Mouse (Mus musculus): Measurements from ENCODE around the gene Itpk1.
"Not testable (repeated sequence)": the region's sequence is repeated elsewhere in the genome, so short reads cannot be mapped to it uniquely, and the experiment has no call there.

Itpk1 gene

DNA sequence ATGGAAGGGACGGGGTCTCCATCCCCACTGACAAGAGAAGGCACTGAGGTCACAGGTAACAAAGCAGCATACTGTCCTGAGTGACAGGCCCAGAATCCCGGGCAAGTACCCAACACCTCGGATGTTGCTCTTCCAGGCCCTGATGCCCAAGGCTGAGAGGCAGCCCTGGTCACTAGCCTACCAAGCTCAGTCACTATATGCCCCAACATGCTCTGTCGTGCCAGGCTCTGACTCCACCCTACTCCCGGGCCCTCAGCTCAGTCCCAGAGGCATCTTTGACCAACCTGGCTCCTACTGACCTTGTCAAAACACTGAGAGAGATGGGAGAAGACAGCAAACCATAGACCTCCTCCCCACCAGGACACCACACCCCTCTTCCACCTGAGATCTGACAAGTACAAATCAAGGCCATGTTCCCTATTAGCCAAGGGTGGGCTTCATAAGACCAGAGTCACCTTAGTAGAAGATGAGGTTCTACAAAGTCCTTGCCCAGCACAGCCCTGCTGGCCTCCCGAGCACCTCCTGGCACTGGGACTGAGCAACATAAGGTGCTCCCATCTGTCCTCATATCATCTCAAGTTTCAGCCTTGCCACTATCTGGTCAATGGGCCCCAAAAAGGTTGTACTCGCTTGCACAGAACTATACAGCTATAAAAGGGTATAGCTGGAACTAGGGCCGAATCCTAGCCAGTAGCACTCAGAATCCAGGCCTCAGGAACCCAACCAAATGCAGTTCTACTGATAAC, 43.7 kb downstream of the Itpk1 start:
- DNase-seq (ENCODE audit: low spot score) = no peak

DNA sequence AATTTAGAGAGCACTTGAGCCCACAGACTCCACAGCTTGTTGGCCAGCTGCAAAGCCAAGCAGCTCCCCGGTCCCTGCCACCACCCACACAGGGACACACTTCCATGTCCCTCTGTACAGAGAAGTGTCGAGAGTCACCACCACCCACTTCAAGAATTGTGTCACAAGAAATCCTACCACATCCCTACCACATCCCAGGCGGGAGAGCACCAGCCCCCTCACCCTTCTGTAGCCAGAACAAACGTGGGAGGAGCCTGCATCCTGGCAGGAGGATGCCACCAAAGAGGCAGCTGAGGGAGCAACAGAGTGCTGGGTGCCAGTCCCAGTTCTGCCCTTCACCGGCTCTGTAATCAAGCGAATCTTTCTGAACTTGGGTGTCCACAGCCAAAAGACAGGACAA, 51.7 kb downstream of the Itpk1 start:
- DNase-seq (ENCODE audit: low spot score) = no peak

DNA sequence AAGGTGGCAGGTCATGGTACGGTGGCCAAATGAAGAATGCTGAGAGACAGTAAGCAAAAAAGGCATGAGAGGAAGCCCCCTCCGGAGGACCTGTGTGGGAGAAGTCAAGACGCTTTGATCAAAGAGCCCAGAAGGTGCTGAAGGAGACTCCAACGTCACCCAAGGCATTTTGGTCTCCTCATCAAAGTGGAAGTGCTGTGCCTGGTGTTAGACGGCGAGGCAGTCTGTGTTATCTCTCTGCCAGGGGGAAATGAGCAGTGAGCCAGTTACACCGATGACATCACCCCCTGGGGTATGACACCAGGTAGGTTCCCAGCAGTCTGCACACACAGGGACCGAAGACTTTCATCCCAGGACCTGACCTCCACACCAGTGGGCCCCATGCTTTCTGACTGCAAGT, 52.3 kb downstream of the Itpk1 start:
- no peak for DNase-seq (ENCODE audit: low spot score)

DNA sequence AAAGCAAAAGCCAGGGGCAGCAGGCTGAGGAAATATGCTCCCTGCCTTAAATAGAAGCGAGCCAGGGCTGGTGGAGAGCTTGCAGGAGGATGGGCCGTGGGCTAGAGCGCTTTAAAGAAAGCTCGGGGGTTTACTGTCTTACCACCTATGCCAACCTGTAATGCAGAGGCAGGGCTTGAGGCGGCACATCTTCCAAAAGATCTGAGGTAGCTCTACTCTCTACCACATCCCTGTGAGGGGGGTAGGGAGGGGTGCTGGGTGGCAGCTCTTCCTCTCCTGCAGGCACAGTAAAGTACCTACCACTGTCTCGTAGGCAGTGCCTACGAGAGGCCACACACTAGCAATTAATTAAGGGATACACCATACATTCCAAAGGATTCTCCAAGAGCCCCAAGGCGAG, 52.9 kb downstream of the Itpk1 start:
- no peak for DNase-seq (ENCODE audit: low spot score)

DNA sequence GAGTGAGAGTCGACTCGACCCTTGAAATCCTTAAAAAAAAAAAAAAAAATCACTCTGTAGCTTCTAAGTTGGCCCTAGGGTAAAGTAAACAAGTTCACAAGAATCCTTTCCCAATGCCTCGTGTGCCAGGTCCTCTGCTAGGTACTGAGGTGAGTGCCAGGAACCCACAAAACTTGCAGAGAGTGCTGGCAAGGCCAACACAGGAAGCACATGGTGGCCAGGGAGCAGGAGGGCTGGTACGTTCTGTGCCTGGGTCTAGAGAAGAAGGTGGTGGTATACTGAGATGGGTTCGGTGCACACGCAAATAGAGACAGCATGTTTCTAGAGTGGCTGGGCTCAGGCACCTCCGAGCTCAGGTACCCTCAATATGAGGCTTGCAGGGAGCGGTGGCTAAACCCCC, 53.3 kb downstream of the Itpk1 start:
- DNase-seq (ENCODE audit: low spot score) = no peak

DNA sequence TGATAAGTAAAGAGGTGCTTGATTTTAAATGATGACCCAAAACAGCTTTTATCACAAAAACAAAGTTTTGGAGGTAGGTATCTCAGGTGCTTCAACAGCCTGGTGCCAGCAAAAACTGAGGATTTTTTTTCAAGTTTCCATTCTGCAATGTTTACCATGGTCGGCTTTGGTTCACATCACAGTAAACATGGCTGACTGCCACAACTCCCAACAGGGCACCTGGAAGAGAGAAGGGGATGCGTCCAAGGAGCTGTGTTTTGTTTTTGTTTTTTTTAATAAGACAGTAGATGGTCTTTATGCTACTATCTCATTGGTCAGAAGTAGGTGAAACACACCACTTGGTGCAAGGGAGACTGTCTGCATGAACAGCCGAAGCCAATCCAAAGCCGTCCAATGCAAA, 54.1 kb downstream of the Itpk1 start:
- no peak for DNase-seq (ENCODE audit: low spot score)

GRCm38 (mm10) chr12:102647839-102648564, 56.7 kb downstream of the Itpk1 start:
- no peak for DNase-seq (ENCODE audit: low spot score)

GRCm38 (mm10) chr12:102646586-102647260, 58.0 kb downstream of the Itpk1 start:
- DNase-seq (ENCODE audit: low spot score) = no peak

- DNase-seq (ENCODE audit: low spot score) = no peak
Measured at GRCm38 (mm10) chr12:102645911-102646585, 58.7 kb downstream of the Itpk1 start.

GRCm38 (mm10) chr12:102643316-102643715, 61.4 kb downstream of the Itpk1 start:
- DNase-seq (ENCODE audit: low spot score) = no peak

- no peak for DNase-seq (ENCODE audit: low spot score)
Measured at GRCm38 (mm10) chr12:102640436-102641163, 64.1 kb downstream of the Itpk1 start.

GRCm38 (mm10) chr12:102638878-102639277, 65.9 kb downstream of the Itpk1 start:
- DNase-seq (ENCODE audit: low spot score) = no peak

DNA sequence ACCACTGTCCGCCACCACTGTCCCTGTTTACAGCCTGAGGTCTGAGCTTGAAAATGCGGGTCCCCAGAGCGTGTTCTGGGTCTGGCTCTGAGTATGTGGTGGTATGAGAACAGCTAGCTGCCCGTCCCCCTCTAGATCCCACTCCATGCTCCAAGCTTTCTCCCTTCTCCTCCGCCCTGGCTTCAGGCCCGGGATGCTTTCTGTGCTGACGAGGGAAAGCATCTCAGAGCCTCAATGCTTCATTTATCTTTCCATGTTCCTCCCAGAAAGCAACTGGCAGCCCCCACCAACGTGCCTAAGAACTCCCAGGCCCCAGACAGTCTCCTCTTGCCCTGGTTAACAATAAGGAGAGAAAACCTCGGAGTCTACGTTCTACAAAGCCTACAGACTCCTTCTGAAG, 67.5 kb downstream of the Itpk1 start:
- DNase-seq (ENCODE audit: low spot score) = no peak

GRCm38 (mm10) chr12:102634436-102635050, 70.2 kb downstream of the Itpk1 start:
- DNase-seq (ENCODE audit: low spot score) = no peak

GRCm38 (mm10) chr12:102633083-102633501, 71.6 kb downstream of the Itpk1 start:
- no peak for DNase-seq (ENCODE audit: low spot score)

GRCm38 (mm10) chr12:102631690-102632089, 73.0 kb downstream of the Itpk1 start:
- no peak for DNase-seq (ENCODE audit: low spot score)

- not testable (repeated sequence) for DNase-seq (ENCODE audit: low spot score)
Measured at GRCm38 (mm10) chr12:102630471-102630870, 74.3 kb downstream of the Itpk1 start.

GRCm38 (mm10) chr12:102628221-102628620, 76.5 kb downstream of the Itpk1 start:
- DNase-seq (ENCODE audit: low spot score) = no peak

DNA sequence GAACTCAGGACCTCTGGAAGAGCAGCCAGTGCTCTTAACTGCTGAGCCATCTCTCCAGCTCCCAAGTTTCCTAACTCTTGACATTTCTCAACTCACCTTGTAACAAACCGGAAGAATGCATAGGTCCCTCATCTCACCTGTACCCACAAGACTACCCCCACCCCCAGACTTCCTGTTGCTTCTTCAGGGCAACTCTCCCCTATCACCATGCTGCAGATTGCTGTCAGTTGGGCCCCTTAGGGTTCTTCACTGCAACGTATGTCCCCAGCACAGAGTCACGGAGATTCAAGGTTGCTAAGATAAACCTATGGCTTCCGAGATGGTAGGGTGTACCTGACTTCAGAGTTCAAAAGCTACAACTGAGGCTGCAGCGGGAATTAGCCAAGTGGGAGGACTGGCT, 77.2 kb downstream of the Itpk1 start:
- no peak for DNase-seq (ENCODE audit: low spot score)

GRCm38 (mm10) chr12:102626841-102627240, 77.9 kb downstream of the Itpk1 start:
- no peak for DNase-seq (ENCODE audit: low spot score)

DNA sequence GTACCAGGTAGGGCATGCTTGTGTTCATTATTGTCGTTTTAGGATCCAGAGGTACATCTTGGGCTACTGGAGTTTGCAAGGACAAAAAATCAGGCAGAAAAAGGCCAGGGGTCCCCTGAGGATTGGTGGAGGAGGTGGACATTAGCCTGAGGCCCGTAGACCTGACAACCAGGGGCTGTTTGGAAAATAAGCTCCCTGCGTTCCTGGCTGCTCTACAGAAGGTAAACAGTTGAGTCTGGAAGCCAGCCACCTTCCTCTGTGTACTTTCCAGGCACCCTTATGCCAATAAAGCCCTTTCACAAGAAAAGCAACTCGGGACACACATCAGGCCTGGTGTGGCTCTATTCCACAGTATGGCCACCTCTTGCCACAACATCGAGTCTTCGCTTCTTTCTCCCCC, 79.0 kb downstream of the Itpk1 start:
- DNase-seq (ENCODE audit: low spot score) = no peak

All from testis, postnatal 14 days (tissue).